In genomic region chr6:12742791-12743190, GRCm38 (mm10) we compare ENCODE assay signal across 30 mouse cellular contexts. TPM values are rescaled to one million over a fixed set of nuclear protein-coding genes. Genes with fewer than 3 reads are reported as not detected.
"Had no signal": no experiment of that assay in that cellular context is flagged by ENCODE, and none has a peak within 500 bp of the region (broad histone marks: within the 10 kb centered on the region; RNA-seq: fewer than 3 reads in every experiment).

No protein-coding gene starts in this region.

- H3K4me3 ChIP-seq: embryonic facial prominence, embryonic 10.5 days; embryonic facial prominence, embryonic 12.5 days; embryonic facial prominence, embryonic 13.5 days; embryonic facial prominence, embryonic 15.5 days; erythroblast, embryonic 14.5 days; forebrain, embryonic 10.5 days; forebrain, embryonic 12.5 days; forebrain, embryonic 13.5 days; forebrain, embryonic 15.5 days; gastrocnemius, adult 2 months; heart, adult 2 months had no signal

- H3K9ac ChIP-seq: embryonic facial prominence, embryonic 12.5 days; embryonic facial prominence, embryonic 13.5 days; embryonic facial prominence, embryonic 15.5 days; forebrain, embryonic 12.5 days; forebrain, embryonic 13.5 days; forebrain, embryonic 15.5 days; forebrain, postnatal 0 days had no signal

- H3K4me1 ChIP-seq: embryonic facial prominence, embryonic 12.5 days; forebrain, embryonic 13.5 days; forebrain, embryonic 15.5 days had no signal

- H3K4me2 ChIP-seq: embryonic facial prominence, embryonic 12.5 days; embryonic facial prominence, embryonic 13.5 days; embryonic facial prominence, embryonic 15.5 days; forebrain, embryonic 12.5 days; forebrain, embryonic 13.5 days; forebrain, embryonic 15.5 days had no signal

- H3K27me3 ChIP-seq: embryonic facial prominence, embryonic 12.5 days; embryonic facial prominence, embryonic 13.5 days; embryonic facial prominence, embryonic 15.5 days; forebrain, embryonic 15.5 days had no signal

- H3K9me3 ChIP-seq: embryonic facial prominence, embryonic 10.5 days; embryonic facial prominence, embryonic 12.5 days; embryonic facial prominence, embryonic 13.5 days; embryonic facial prominence, embryonic 15.5 days; forebrain, embryonic 10.5 days; forebrain, embryonic 12.5 days; forebrain, embryonic 13.5 days; forebrain, embryonic 15.5 days had no signal

- ATAC-seq: forebrain, embryonic 13.5 days; forebrain, embryonic 14.5 days; forebrain, embryonic 15.5 days; forebrain, embryonic 16.5 days; forebrain, postnatal 0 days had no signal

- H3K27ac ChIP-seq: embryonic facial prominence, embryonic 10.5 days; embryonic facial prominence, embryonic 12.5 days; embryonic facial prominence, embryonic 13.5 days; embryonic facial prominence, embryonic 15.5 days; forebrain, embryonic 10.5 days; forebrain, embryonic 12.5 days; forebrain, embryonic 13.5 days; forebrain, embryonic 15.5 days; gastrocnemius, adult 2 months; heart, adult 2 months had no signal

- DNase-seq: cerebellum, adult 2 months; cerebellum, adult 8-10 months; cerebellum, adult 9-10 months; cerebellum, adult 9-11 months; cerebellum, postnatal 10 days; cerebellum, postnatal 14 days; cerebellum, postnatal 25 days; cerebellum, postnatal 36 days; embryo, embryonic 11 days; forebrain, postnatal 0 days; gastrocnemius, adult 2 months; gastrocnemius, postnatal 10 days; gastrocnemius, postnatal 14 days; gastrocnemius, postnatal 25 days; gastrocnemius, postnatal 36 days; heart, adult 18-20 months; heart, adult 2 months had no signal

- H3K36me3 ChIP-seq: embryonic facial prominence, embryonic 10.5 days; embryonic facial prominence, embryonic 12.5 days; embryonic facial prominence, embryonic 13.5 days; embryonic facial prominence, embryonic 15.5 days; forebrain, embryonic 10.5 days; forebrain, embryonic 12.5 days; forebrain, embryonic 15.5 days had no signal

RNA-seq across cellular contexts. Expression of gene Thsd7a, which starts 6.4 kb away (rescaled TPM):
- total RNA-seq: common myeloid progenitor, adult 5-6 weeks; granulocyte monocyte progenitor cell, adult 5-6 weeks had no signal
- polyA plus RNA-seq: erythroblast, embryonic 14.5 days had no signal
